Mouse (Mus musculus) megakaryocyte, embryonic 14.5 days (primary cell): ENCODE data around the gene Tgfbr2.

ENCODE experiments used
- FLI1 ChIP-seq: IDR thresholded peaks from 2 replicates; pipeline ENCODE4 v1.6.1; 2012; ENCODE audit warnings: low read length, inconsistent platforms, mixed read lengths
- GATA1 ChIP-seq: IDR thresholded peaks from 3 replicates; pipeline ENCODE4 v1.6.1; 2012; ENCODE audit warnings: mixed read lengths, low read length, inconsistent platforms, borderline replicate concordance

DNA sequence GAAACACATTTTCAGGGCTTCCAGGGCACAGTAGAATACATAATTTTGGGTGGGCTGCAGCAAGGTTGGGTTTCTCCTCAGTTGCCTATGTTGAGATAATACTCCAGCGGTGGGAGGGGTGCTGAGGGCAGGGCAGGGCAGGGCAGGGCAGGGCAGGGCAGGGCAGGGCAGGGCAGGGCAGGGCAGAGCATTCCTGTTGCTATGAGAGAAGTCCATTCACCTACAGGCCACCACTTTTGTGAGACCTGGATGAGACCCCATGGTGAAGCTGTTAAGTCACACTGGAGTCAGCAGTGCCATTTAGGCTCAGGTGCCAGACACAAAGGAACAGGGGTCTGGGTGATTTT is 18.3 kb upstream of the Tgfbr2 start:
- TF ChIP-seq GATA1 (no peak), FLI1 (no peak)
